Mouse (Mus musculus) kidney, adult 2 months (tissue): Measurements from ENCODE around the gene Spats2.

Source experiments
- CTCF ChIP-seq: fragments of 200-500 bp; conservative IDR thresholded peaks from 2 replicates; pipeline ENCODE4 v1.5.1; 2011; ENCODE audit warnings: low read depth, mild to moderate bottlenecking, control low read depth, low read length, moderate library complexity, mixed read lengths; ENCODE audit not compliant: insufficient read depth, insufficient read length
- POLR2A ChIP-seq: fragments of 200-500 bp; IDR thresholded peaks from one replicate; pipeline ENCODE4 v1.6.1; 2011; ENCODE audit warnings: low read depth, low read length, control low read depth

DNA sequence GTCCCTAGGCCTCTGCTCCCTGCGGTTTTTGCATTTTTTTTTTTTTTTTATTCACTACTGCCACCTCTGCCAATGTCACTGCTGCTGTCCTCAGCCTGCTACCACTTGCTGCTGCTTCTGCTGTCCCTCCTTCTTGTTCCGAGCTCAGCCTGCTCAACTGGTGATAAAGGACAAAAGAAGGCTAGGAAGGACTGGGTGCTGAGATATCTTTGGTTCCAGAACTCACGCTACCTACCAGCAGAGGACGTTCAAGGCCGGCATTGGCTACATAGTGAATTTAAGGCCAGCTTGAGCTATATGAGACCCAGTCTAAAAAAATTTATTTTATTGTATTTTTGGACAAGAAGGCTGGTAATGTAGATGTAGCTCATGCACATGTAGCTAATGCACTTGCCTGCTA lies 12.7 kb downstream of the Spats2 start:
- TF ChIP-seq CTCF (no peak), POLR2A (no peak)
